Mouse (Mus musculus) heart, embryonic 16.5 days (tissue): ENCODE data around the gene 1110008L16Rik. TPM values are rescaled to one million over a fixed set of nuclear protein-coding genes. Genes with fewer than 3 reads are reported as not detected.
"Not testable (repeated sequence)": the region's sequence is repeated elsewhere in the genome, so short reads cannot be mapped to it uniquely, and the experiment has no call there.

Experiments
- ATAC-seq: fragments of 200-750 bp; cut with Nextera tagmentation; replicated peaks from 2 replicates; pipeline ENCODE4 v1.8.0; 2017; ENCODE audit warnings: moderate number of reproducible peaks; ENCODE audit not compliant: insufficient read depth, low FRiP score; ENCODE audit errors: extremely low read depth
- H3K27ac ChIP-seq: fragments of 300-500 bp; sonication (generic); 2 replicates; pipeline ENCODE4 v1.5.1; 2014; ENCODE audit warnings: mild to moderate bottlenecking, low read length, control low read depth, moderate library complexity
- H3K27me3 ChIP-seq: fragments of 300-500 bp; sonication (generic); 2 replicates; pipeline ENCODE4 v1.6.1; 2014; ENCODE audit warnings: low read length, mixed read lengths; ENCODE audit not compliant: control insufficient read depth, insufficient read depth
- H3K36me3 ChIP-seq: fragments of 300-500 bp; sonication (generic); 2 replicates; pipeline ENCODE4 v1.6.1; 2014; ENCODE audit not compliant: control insufficient read depth, insufficient read depth
- H3K4me1 ChIP-seq: fragments of 300-500 bp; sonication (generic); 2 replicates; pipeline ENCODE4 v1.6.1; 2014; ENCODE audit warnings: low read length, mixed read lengths; ENCODE audit not compliant: control insufficient read depth, insufficient read depth
- H3K4me2 ChIP-seq: fragments of 300-500 bp; sonication (generic); 2 replicates; pipeline ENCODE4 v1.6.1; 2014; ENCODE audit warnings: low read depth, mild to moderate bottlenecking, control low read depth, low read length
- H3K4me3 ChIP-seq: fragments of 300-500 bp; sonication (generic); 2 replicates; pipeline ENCODE4 v1.5.1; 2014; ENCODE audit warnings: mild to moderate bottlenecking, control low read depth, low read length
- H3K9ac ChIP-seq: fragments of 300-500 bp; sonication (generic); 2 replicates; pipeline ENCODE4 v1.6.1; 2014; ENCODE audit warnings: low read length, control low read depth
- H3K9me3 ChIP-seq: fragments of 300-500 bp; sonication (generic); replicated peaks from 2 replicates; pipeline ENCODE4 v1.6.1; 2016; ENCODE audit warnings: low read length; ENCODE audit not compliant: control insufficient read depth
- WGBS: fragments of 180-500 bp; shearing (Covaris S2); extraction: QIAGEN DNeasy Blood & Tissue Kit; methylation state at CpG from one replicate; pipeline ENCODE4 v1.1.7; 2014; 5-methylcytosine and 5-hydroxymethylcytosine counted together
- polyA plus RNA-seq: library from polyadenylated mRNA; unstranded; fragments of >200 nt; fragmentation: Nextera tagmentation; extraction: Ambion mirVana; gene quantifications from 2 replicates; pipeline ENCODE4 v1.2.1, GENCODE M21; 2015

1110008L16Rik gene
- 9.0 and 12.3 TPM in 2 replicates for polyA plus RNA-seq

DNA sequence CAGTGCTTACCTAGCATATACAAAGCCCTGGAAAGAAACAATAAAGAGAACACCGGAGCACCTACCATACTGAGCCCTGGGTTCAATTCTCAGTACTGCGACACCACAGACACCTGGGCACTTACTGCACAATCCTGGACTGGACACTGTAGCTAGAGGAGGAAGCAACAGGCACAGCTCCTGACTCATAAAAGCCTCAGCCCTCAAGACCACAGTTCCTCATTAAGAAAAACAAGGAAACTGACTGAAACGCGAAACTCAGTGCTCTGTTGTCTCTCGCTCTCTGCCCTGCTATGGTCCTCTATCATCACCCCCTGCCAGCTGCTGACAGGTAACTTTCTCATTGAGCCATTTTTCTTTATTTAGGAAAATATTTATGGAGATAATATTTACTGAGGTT lies at the start of gene 1110008L16Rik:
Gene 1110008L16Rik (plus strand): TSS at position 242 of the 400 bp plus-strand sequence.
- Histone ChIP-seq H3K9ac (no peak within 1 kb of the TSS), H3K4me1 (peaks cover 16% of the 10 kb centered on the region), H3K9me3 (no peaks in the 10 kb centered on the region), H3K27me3 (no peaks in the 10 kb centered on the region), H3K36me3 (peaks cover 24% of the 10 kb centered on the region), H3K27ac (no peak within 1 kb of the TSS), H3K4me2 (no peak within 1 kb of the TSS), H3K4me3 (no peak within 1 kb of the TSS)
- WGBS: 87% methylated on average over 5 of the region's 5 CpGs
- ATAC-seq: no peak

DNA sequence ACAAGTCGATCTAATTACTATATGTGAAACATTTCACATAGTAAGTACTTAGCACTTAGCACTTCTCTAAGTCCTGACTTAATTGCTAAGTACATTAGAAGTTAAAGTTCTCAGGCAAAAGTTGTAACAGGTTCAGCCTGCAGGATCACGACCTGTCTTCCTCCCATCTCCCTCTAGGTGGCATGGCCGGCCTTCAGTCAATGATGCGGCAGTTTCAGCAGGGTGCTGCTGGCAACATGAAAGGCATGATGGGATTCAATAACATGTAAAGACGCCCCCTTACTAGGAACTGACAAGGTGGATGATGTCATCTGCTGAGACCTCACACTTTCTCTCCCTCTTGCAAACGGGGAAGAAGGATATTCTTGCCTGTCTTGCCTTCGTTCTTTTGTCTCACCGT lies 37.4 kb upstream of the 1110008L16Rik start:
- not testable (repeated sequence) for H3K9ac ChIP-seq, H3K9me3 ChIP-seq, H3K4me2 ChIP-seq, ATAC-seq, H3K4me1 ChIP-seq, H3K27ac ChIP-seq, H3K4me3 ChIP-seq, H3K36me3 ChIP-seq, H3K27me3 ChIP-seq
- no CpG with 5 or more reads among the region's 8 CpGs for WGBS

- ATAC-seq, H3K4me3 ChIP-seq, H3K9me3 ChIP-seq, H3K27ac ChIP-seq, H3K4me1 ChIP-seq, H3K4me2 ChIP-seq, H3K36me3 ChIP-seq, H3K9ac ChIP-seq, H3K27me3 ChIP-seq: not testable (repeated sequence)
- WGBS: no CpG with 5 or more reads among the region's 5 CpGs
Measured at GRCm38 (mm10) chr12:55263385-55263784, 36.0 kb upstream of the 1110008L16Rik start.

GRCm38 (mm10) chr12:55272243-55272642 lies 27.1 kb upstream of the 1110008L16Rik start:
- no peak for ATAC-seq
- no peaks in the 10 kb centered on the region for H3K4me1 ChIP-seq
- H3K9me3 ChIP-seq: no peaks in the 10 kb centered on the region
- no peaks in the 10 kb centered on the region for H3K27me3 ChIP-seq
- WGBS: 76% methylated on average over 3 of the region's 3 CpGs
- no peak overlapping the region for H3K9ac ChIP-seq
- no peak overlapping the region for H3K4me2 ChIP-seq
- H3K27ac ChIP-seq: no peak overlapping the region
- H3K4me3 ChIP-seq: no peak overlapping the region
- no peaks in the 10 kb centered on the region for H3K36me3 ChIP-seq

GRCm38 (mm10) chr12:55277583-55277982 lies 21.8 kb upstream of the 1110008L16Rik start:
- H3K27me3 ChIP-seq, H3K9me3 ChIP-seq, H3K4me3 ChIP-seq, H3K27ac ChIP-seq, ATAC-seq, H3K4me1 ChIP-seq, H3K4me2 ChIP-seq, H3K36me3 ChIP-seq, H3K9ac ChIP-seq: not testable (repeated sequence)
- 78% methylated on average over 3 of the region's 6 CpGs for WGBS

- H3K36me3 ChIP-seq: peaks cover 32% of the 10 kb centered on the region
- peaks cover 13% of the 10 kb centered on the region for H3K4me1 ChIP-seq
- ATAC-seq: no peak
Measured at GRCm38 (mm10) chr12:55298112-55298511, 1.3 kb upstream of the 1110008L16Rik start.

DNA sequence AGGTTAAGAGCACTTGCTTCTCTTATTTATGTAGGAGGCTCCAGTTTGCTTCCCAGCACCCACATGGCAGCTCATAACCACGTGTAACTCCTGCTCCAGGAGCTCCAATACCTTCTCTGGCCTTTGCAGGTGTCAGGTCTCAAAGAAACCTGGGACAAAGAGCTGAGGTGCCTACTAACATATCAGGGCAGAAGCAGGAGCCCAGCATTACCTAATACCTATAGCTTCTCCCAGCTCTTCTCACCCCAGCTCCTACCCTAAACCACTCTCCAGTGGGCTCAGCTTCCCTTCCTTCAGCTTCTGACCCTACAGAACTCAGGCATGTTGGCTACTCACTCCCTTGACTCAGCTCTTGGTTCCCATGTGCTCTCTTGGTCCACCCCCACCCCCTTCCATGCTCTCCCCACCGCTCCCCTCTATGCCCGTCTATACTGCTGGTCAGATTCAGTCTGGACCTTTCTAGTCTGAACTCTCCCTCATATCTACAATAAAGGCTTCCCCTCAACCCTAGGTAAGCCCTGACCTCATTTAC lies 1.5 kb downstream of the 1110008L16Rik start:
- H3K4me3 ChIP-seq: no peak overlapping the region
- H3K4me1 ChIP-seq: peaks cover 16% of the 10 kb centered on the region
- H3K36me3 ChIP-seq: peaks cover 18% of the 10 kb centered on the region
- no peak overlapping the region for H3K27ac ChIP-seq
- whole genome bisulfite sequencing: 79% methylated on average over 3 of the region's 3 CpGs
- ATAC-seq: no peak
- no peaks in the 10 kb centered on the region for H3K9me3 ChIP-seq
- peak overlapping the region; percentile 80 for H3K4me2 ChIP-seq
- no peak overlapping the region; the same call in 1 of the 2 replicates for H3K9ac ChIP-seq
- H3K27me3 ChIP-seq: no peaks in the 10 kb centered on the region

More at GRCm38 (mm10) chr12:55298112-55298511, 1.3 kb upstream of the 1110008L16Rik start:
- Histone ChIP-seq H3K4me3 (no peak overlapping the region), H3K4me2 (no peak overlapping the region), H3K27me3 (no peaks in the 10 kb centered on the region), H3K9ac (no peak overlapping the region), H3K9me3 (no peaks in the 10 kb centered on the region), H3K27ac (no peak overlapping the region)
- WGBS: 91% methylated on average over 9 of the region's 9 CpGs

- H3K4me2 ChIP-seq: peak overlapping the region; percentile 80
- peak overlapping the region; percentile 62 for H3K4me3 ChIP-seq
- H3K36me3 ChIP-seq: peaks cover 18% of the 10 kb centered on the region
- peak overlapping the region; percentile 84 for H3K9ac ChIP-seq
- WGBS: 41% methylated on average over 11 of the region's 11 CpGs
- ATAC-seq: no peak
- peak overlapping the region; percentile 97 for H3K27ac ChIP-seq
- peaks cover 3% of the 10 kb centered on the region; the same call in 1 of the 2 replicates for H3K9me3 ChIP-seq
- peaks cover 16% of the 10 kb centered on the region for H3K4me1 ChIP-seq
- H3K27me3 ChIP-seq: no peaks in the 10 kb centered on the region
Measured at GRCm38 (mm10) chr12:55301472-55302300, 2.3 kb downstream of the 1110008L16Rik start.
